Mouse (Mus musculus): ENCODE results near the gene Inca1. TPM values are rescaled to one million over a fixed set of nuclear protein-coding genes. Genes with fewer than 3 reads are reported as not detected.

Gene Inca1
- total RNA-seq, 2 experiments from 2014 or later: 3.1 to 3.4 TPM

DNA sequence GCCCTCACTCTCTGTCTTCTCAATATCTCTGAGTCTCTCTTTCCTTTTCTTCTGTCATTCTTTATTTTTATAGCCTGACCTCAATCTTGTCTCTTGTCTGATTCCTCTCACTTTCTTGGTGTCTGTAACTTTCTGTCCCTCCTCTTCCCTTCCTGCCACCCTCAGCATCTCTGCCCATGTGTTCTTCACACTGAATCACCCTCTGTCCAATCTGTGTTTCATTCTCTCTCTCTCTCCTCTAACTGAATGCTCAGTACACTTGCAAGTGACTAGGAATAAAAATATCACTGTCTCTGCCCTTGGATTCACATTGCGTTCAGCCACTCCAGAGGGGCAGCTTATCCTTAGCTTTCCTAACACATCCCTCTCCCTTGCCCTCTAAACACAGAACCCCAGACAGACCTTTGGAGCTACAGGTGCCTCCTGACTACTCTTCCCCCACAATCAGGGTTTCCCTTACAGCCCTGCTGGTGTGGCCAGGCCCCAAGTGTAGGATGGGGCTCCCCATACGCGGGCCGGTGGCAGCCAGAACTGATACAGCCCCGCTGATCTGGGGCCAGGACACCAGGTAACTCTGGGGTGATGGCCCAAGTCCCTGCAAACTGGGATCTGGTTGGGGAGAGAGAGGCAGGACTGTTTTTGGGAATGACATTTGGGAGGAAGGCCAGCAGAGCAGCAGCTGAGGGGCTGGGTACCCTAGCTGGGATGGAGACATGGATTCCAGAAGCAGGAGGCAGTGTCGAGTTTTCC is 2.2 kb upstream of the Inca1 start:
- no peak for DNase-seq (ENCODE audit: extremely low spot score in 1 of 2, low spot score in 1 of 2)

DNA sequence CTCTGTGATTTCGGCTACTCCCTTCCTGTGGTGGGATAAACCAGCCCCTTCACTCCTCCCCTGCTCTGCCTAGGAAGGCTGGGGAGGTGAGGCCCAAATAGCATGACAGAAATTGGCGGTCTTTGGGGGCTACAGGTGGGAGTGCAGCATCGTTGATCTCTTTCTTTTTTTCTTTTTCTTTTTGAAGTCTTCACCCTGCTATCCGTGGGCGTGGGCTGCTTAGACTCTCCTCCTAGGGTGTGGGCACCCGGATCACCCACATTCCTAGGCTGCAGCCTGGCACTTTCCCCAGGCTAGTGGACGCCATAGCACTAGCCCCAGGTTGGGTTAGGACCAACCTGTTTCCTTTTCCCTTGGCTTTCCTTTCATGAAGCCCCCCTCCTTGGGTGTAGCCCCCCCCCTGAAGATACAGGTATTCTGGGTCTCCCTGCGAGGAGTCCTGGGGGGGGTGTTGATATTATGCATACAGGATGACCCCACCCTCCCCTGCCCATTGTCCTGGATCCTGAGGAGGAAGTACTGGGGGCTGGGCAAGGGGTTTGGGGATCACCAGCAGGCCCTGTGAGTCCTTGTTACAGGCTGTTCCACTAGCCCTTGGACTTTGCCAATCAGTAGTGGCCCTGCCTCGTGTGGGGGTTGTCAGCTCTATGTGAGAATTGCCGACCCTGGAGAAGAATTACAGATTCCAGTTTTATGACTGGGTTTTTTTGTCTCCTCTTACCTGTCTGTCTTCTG is 1.4 kb upstream of the Inca1 start:
- DNase-seq (ENCODE audit: extremely low spot score in 1 of 2, low spot score in 1 of 2): no peak

DNA sequence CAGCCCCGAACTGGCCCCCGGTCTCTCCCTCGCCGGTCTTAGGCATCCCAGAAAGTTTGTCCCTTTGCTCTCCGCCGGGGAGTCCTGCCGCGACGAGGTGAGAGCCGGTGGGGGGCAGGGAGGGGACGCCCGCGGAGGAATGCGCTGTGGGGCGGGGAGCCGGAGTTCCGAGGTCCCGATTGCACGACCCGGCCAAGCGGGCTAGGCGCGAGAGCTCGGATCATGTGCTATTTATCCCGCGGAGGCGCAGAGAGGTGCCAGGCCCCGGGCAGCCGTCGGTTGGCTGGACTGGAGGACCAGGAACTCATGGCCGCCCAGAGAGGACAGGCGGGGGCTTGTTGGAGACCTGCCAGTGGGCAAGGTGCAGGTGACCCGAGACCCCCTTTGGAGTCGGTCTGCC is 658 bp upstream of the Inca1 start:
- DNase-seq (ENCODE audit: extremely low spot score in 1 of 2, low spot score in 1 of 2): peak; percentile 45 to 60

DNA sequence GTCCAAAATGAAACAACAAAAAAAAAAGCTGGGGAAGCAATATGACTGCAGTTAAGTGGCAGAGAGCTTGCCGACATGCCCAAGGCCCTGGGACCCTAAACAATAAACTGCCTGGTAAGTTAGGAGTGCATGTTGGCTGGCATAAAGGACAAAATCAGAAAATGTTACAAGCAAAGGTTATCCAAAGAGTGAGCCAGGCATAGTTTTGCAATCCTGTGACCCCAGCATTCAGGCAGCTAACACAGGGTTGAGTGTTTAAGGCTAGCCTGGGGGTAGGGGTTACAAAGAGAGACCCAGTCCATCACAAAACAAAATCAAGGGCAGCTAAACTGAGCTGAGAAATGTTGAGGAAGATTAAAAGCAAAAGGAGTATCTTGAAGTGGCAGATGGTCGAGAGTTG is 904 bp downstream of the Inca1 start:
- DNase-seq (ENCODE audit: extremely low spot score in 1 of 2, low spot score in 1 of 2): no peak

DNA sequence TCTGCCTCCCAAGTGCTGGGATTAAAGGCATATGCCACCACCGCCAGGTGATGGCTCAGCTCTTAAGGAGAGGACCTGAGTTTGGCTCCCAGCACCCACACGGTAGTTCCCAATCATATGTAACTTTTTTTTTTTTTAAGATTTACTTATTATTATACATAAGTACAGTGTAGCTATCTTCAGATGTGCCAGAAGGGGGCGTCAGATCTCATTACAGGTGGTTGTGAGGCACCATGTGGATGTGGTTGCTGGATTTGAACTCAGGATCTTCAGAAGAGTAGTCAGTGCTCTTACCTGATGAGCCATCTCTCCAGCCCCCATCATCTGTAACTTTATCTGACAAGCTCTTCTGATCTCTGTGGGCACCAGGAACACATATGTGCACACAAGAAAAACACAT is 2.6 kb downstream of the Inca1 start:
- no peak for DNase-seq (ENCODE audit: extremely low spot score in 1 of 2, low spot score in 1 of 2)

DNA sequence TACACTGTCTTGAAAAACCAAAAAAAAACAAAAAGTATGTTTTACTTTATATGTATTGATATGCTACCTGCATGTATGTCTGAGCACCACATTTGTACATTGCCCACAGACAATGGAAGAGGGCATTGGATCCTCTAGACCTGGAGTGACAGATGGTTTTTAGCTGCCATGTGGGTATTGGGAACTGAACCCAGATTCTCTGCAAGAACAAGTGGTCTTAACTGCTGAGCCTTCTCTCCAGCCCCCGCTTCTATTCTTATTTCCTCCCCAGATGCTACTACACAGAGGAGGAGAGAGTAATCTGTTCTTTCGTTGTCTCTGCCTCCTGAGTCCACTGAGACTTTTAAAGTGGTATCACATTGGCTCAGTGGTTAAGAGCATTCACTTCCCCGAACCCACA is 6.5 kb downstream of the Inca1 start:
- DNase-seq (ENCODE audit: extremely low spot score in 1 of 2, low spot score in 1 of 2): no peak

DNA sequence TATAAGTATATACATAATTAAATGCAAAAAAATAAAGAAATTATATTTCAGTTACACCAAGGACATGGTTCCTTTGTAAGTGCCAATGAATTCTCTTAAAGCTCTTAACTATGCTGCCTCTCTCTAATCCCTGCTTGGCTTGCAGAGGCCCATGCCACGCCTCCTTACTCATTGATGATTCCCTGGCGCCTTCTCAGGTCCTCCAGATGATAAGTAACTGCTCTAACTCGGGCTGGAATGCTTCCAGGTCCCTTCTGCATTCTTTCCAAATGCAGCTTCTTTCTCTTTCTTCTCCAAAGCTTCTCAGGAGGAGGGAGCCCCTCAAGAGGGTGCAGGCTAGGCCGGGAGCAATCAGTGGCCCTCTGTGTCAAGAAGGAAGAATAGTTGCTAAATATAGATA is 10.4 kb downstream of the Inca1 start:
- no peak for DNase-seq (ENCODE audit: extremely low spot score in 1 of 2, low spot score in 1 of 2)

DNA sequence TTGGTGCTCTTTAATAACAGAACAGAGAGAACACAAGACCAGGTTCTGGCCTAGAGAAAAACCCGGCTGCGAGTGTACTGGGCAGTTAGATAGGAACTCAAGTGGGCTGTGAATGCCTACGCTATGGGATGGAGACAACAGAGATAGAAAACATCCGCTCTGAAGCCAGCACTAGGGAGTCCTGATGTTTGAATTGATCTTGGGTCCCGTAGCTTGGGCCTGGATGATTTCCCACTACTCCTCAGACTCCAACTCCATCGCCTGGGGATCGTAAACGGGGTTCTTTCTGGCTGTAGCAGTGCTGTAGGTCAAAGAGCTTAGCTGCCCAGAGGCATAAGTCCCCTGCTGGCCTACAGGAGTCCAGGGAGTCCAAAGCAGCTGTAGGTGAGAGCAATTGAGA is 11.6 kb downstream of the Inca1 start:
- no peak for DNase-seq (ENCODE audit: extremely low spot score in 1 of 2, low spot score in 1 of 2)

DNA sequence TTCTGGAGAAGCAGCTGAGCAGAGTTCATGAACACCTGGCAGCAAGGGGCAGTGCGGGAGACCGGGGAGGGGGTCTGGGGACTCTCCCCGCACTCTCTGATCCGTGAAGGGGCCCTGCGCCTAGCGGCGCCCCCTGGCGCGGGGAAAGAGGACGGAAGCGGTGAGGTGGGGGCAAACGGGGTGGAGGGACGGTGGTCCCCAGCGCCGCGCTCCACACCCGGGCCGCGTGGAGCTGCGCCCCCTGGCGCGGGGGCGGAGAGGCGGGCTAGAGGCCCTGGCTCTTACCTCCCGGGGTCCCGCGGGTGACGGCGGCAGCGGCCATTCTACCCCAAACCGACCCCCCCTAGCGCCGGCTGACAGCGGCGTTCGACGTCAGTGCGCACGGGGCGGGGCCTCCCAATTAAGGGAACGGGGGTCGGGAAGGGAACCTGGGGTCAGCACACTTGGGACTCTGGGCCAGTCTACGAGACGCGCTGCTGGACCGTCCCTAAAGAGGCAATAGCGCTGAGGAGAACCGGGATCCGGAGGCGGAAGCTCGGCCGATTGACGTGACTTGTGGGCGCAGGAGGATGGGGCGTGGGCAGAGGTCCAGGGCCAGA is 12.3 kb downstream of the Inca1 start, which contains the start of gene Camta2:
TSS of gene Camta2 (minus strand) at position 505 of the 599 bp plus-strand sequence.
- peak; percentile 81 to 90 for DNase-seq (ENCODE audit: extremely low spot score in 1 of 2, low spot score in 1 of 2)

DNA sequence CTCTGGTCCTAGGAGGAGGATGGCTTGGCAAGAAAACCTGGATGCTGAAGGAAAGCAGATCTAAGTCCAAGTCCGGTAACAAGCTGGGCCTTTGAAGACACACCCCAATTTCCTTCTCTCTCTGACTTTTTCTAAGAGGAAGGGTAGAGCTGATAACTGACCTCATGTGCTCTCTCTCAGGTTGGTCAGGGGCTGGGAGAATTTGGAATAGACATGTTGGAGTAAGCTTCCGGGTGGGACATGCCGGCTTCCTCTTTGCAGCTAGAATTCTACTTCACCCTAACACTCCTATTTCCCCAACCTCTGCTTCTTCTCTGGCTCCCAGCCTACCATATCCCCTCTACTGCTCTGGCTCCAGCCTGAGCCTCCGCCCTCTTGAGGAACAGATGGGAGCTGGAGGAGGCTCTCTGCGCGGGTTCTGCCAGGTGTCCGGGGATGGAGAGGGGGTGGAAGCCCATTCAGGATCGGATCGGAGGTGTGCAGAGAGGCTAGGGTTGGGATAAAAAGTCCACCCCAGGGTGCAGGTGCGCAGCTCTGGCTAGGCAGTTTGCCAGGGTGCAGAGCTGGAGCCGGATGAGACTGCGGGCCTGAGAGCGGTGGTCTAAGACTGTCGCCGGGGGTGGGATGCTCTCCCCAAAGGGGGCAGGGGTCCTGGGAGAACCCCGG is 12.9 kb downstream of the Inca1 start:
- DNase-seq (ENCODE audit: extremely low spot score in 1 of 2, low spot score in 1 of 2): peak in 1 of 2 experiments; percentile 41

DNA sequence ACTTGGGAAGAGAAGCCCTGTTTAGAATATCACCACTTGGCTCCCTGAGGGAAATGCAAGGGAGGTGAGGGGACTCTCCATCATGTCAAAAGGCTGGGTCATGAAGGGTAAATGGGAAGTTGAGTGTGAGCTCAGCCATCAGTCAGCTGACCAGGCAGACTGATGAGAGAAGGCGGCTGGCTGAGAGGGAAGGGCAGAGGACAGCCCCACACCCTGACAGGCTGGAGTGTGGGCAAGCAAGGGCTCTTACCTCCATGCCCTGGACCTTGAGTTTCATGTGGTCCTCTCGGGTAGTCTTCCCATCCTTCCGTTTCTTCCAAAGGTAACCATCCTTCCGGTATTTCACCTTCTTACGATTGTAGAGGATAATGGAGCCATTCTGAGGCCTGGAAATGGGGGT is 16.3 kb downstream of the Inca1 start:
- no peak for DNase-seq (ENCODE audit: extremely low spot score in 1 of 2, low spot score in 1 of 2)

DNA sequence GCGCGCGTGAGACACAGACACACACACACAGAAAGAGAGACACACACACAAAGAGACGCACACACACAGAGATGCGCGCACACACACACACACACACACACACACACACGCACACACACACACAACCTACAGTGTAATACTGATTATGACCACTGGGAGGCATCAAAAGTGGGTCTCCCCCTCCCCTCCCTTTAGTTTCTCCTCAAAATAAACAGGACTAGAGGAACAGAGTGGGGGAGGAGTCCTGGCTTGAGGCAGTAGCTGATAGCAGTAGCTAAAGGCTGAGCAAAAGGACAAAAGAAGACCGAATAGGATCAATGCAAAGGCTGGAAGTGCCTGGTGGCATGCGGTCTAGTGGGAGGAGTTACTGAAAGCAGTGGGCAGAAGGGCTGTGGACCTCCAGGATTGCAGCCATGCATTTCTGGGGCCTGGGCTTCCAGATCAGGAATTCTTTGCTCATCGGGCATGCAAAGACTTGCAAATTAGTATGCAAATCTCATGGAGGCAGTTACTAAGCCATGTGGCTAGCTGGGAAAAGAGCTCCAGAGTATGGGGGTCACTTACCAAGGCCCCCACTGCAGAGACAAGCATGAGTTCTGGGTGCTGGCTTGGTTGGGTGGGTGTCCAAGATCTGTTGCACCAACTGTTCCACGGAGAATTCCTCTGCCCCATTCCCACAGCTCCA is 17.9 kb downstream of the Inca1 start:
- DNase-seq (ENCODE audit: extremely low spot score in 1 of 2, low spot score in 1 of 2): peak in 1 of 2 experiments; percentile 31

DNA sequence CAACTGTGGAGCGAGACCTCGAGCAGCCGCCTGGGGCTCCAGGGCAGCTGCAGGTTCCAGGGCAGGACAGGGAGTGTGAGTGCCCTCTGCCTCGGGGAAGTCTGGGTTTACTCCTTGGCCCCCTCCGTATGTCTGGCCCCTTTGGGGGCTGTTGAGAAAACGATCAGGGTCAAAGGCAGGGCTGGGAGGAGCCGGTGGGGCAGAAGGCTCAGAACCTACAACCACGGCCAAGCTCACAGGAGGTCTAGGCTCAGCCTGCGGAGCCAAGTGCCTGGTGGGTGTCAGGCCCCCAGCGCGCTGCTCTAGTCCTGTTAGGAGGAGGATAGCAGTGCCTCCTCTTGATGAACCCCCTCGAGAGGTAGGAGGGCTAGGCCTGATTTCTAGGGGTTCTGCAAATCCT is 18.8 kb downstream of the Inca1 start:
- no peak for DNase-seq (ENCODE audit: extremely low spot score in 1 of 2, low spot score in 1 of 2)

DNA sequence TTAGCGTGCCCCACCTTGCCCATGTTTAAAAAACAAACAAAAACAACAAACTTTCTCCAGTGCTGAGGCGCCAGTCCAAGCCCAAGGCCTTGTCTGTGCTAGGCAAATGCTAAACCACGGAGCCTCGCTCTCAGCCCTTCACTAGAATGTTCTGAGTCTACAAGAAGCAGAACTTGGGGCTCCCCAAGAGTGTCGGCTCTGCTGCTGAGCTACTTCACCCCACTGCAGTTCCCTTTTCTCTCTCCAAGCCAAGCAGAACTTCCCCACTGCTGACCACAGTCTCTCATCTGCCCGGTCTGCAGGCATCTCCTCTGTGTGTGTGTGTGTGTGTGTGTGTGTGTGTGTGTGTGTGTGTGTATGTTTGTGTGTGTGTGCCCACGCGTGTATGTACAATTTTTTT is 20.1 kb downstream of the Inca1 start:
- DNase-seq (ENCODE audit: extremely low spot score in 1 of 2, low spot score in 1 of 2): no peak

DNA sequence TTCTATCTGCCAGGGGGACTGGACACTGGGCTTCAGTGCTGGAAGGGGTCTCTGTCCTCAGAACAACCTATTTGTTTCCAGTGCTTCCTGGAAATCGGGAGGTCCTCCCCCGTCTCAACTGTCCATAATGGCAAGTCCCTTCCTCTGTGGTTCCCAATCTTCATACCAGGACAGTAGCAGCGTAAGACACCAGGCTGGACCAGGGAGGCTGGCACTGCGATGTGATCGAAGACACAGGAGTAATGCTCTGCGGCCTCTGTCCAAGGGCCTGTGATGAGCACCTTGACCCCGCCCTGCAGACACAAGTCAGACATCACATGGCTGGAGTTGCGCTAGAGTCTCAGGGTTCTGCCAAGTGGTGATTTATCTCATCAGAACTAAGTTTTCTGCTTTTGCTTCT is 20.6 kb downstream of the Inca1 start:
- no peak for DNase-seq (ENCODE audit: extremely low spot score in 1 of 2, low spot score in 1 of 2)

DNA sequence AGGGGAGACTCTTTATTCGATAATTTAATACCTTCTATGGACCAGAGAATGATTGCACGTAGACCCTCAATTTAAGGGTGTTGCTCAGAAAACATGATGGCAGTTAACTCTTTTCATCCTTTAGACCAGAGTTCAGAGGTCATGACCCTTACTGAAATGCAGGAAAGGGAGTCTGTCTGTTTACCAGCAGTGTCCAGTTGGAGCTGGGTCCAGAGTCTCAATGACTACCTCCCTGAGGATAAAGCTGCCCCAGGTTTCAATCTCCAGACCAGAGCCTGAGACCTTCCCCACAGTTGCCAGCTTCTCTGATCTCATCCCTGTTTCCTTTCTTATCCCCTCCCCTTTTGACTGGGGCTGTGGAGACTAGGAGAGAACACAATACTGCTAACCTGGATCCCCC is 21.4 kb downstream of the Inca1 start:
- DNase-seq (ENCODE audit: extremely low spot score in 1 of 2, low spot score in 1 of 2): no peak

DNA sequence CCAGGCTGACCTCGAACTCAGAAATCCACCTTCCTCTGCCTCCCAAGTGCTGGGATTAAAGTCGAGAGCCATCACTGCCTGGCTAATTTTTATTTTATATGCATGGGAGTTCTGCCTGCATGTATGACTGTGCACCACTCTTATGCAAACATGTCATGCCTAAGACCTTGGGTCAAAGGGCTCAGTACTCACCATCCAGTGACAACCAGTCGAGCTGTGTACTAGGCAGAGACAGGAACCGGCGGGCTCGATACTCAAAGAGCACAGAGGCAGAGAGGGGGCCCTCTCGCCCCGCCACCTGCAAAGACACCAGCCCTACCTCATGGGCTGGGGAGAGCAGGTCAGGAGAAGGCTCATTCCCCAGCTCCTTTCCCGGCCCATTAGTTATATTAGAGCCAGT is 21.9 kb downstream of the Inca1 start:
- no peak for DNase-seq (ENCODE audit: extremely low spot score in 1 of 2, low spot score in 1 of 2)

DNA sequence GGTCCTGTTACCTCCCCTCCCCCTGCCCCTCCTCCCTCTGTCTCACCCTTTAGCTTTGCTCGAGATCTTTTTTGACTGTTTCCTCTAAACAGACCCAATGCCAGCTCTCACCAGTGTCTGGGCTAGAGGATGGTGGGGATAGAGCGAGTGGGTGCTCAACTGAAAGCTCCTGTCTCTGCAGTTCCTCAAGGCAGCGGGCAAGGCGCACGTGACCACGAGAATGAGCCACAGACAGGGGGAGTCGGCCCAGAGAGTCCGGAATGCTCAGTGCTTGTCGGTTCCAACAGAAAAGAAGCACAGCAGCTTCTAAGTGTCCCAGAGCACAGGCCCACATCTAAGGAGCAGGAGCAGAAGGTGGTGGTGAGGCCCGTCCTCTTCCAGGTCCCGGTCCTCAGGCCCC is 25.5 kb downstream of the Inca1 start:
- no peak for DNase-seq (ENCODE audit: extremely low spot score in 1 of 2, low spot score in 1 of 2)

DNA sequence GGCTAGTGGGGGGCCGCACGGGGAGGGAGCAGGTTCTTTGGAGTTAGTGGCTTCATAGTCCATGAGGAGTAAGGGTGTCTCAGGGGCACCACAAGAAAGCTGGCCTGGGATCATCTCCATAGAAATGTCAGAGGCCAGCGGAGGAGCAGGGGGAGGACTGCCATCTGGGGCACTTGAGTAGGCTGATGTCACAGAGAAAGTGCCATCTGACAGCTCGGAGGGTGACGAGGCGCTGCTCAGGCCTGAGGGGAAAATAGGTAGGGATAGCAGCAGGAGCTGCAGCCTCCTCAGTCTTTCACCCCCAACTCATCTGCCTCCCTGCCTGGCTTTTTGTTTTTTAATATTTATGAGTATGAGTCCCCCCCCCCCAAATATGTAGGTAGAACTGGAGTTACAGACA is 25.9 kb downstream of the Inca1 start:
- DNase-seq (ENCODE audit: extremely low spot score in 1 of 2, low spot score in 1 of 2): no peak

DNA sequence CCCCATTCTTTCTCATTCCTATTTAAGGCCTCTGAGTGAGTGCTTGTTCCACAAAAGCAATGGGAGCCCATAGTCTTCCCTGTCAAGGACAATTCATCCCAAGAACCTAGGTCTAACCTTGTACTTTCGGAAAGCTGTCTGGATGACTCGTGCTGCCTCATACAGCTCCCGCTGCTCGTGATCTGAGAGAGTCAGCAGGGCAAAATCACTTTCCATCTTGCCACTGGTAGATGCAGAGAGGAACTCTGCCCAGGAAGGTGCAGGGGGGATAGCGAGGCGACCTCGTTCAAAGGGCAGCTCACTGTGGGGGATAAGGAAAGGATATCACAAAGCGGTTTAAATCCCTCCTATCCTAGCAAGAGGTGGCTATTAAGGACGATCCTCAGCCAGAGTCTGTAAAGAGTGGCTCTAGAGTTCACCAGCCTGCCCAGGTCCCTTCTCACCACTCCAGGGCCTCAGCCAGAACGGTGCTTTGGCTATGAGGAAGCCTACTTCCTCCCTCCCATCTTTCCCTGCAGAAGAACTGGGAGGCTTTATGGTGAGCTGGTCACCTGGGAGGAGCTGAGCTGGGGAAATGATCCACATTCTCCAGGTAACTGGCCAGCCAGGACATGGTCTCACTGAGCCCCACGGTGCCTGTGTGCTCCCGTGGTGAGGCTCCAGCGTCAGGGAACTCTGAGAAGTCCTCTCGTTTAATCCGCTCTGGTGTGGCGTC is 28.5 kb downstream of the Inca1 start:
- no peak for DNase-seq (ENCODE audit: extremely low spot score in 1 of 2, low spot score in 1 of 2)

All from layer of hippocampus, postnatal 25 days (tissue).